Mouse (Mus musculus): ENCODE measurements at regions not wholly inside any gene's neighbourhood (a gene's known extent, or its start where the extent isn't known, plus 50 kb on each side); places are given as distances from the start of the nearest gene placed in this dataset.

DNA sequence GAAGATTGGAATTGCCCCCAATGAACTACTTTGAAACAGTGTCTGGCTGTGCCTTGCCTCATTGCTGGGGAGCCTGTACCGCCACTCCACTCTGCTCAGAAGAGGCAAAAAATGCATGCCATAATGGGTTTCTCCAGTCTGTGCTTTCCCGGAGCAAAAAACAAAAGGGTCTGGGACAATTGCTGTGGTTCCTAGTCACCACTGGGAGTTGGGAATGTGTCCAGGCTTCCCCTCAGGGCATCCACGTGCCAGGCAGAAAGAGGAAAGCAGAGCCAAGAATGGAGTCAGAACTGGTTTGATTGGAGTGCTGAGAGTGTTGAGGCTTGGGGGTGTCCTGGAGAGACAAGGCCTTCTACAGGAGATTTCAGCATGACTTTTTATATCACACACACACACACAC lies 156.0 kb downstream of the Cbln4 start:
- no peak for TF ChIP-seq POLR2A (IDR thresholded peaks at IDR 0.05; ENCODE audit: low read depth, low read length)
- TF ChIP-seq CTCF (IDR thresholded peaks at IDR 0.05; ENCODE audit: extremely low read depth, insufficient read length, insufficient replicate concordance, low read depth, low read length) = no peak
